In genomic region chr12:34200030-34200446, GRCm38 (mm10) we compare ENCODE assay signal across 16 mouse cellular contexts.
DNase-seq lines count a peak whose midpoint lies in the region; ATAC-seq lines count a peak whose summit lies in the region.
"Had no signal": no experiment of that assay in that cellular context is flagged by ENCODE, and none has a peak within 500 bp of the region (broad histone marks: within the 10 kb centered on the region; RNA-seq: fewer than 3 reads in every experiment).

No protein-coding gene starts in this region.

- H3K36me3 ChIP-seq in forebrain, embryonic 11.5 days (ENCODE audit: control insufficient read depth, insufficient read depth, low read length), result no peaks in the 10 kb centered on the region
- H3K36me3 ChIP-seq in forebrain, embryonic 12.5 days (replicated peaks), result no peaks in the 10 kb centered on the region
- no peaks in the 10 kb centered on the region for H3K36me3 ChIP-seq in embryonic facial prominence, embryonic 11.5 days (replicated peaks; ENCODE audit: control insufficient read depth, insufficient read depth, low read depth, low read length)
- H3K36me3 ChIP-seq in limb, embryonic 12.5 days, result no peaks in the 10 kb centered on the region

- no peaks in the 10 kb centered on the region for H3K27me3 ChIP-seq in forebrain, embryonic 11.5 days (ENCODE audit: control insufficient read depth, insufficient read depth, low read length)
- H3K27me3 ChIP-seq in forebrain, embryonic 12.5 days, result no peaks in the 10 kb centered on the region
- no peaks in the 10 kb centered on the region for H3K27me3 ChIP-seq in embryonic facial prominence, embryonic 11.5 days (ENCODE audit: control insufficient read depth, insufficient read depth, low read length)
- H3K27me3 ChIP-seq in limb, embryonic 12.5 days, result no peaks in the 10 kb centered on the region

- ATAC-seq in forebrain, embryonic 11.5 days (replicated peaks; ENCODE audit: low FRiP score), result peak; percentile 51; the same call in 1 of the 2 replicates
- no peak; the same call in 1 of the 2 replicates for ATAC-seq in forebrain, embryonic 12.5 days (ENCODE audit: low FRiP score)
- peak; percentile 90 for ATAC-seq in embryonic facial prominence, embryonic 11.5 days (replicated peaks; ENCODE audit: insufficient number of reproducible peaks, low FRiP score, low TSS enrichment, low read depth)
- ATAC-seq in limb, embryonic 12.5 days (ENCODE audit: insufficient number of reproducible peaks, insufficient read depth, low FRiP score, low TSS enrichment, low read depth), result peak; percentile 92
- ATAC-seq: intestine, postnatal 0 days had no signal

- no peak overlapping the region for H3K9ac ChIP-seq in forebrain, embryonic 11.5 days (ENCODE audit: low read length)
- H3K9ac ChIP-seq in forebrain, embryonic 12.5 days, result no peak overlapping the region
- no peak overlapping the region for H3K9ac ChIP-seq in embryonic facial prominence, embryonic 11.5 days (replicated peaks; ENCODE audit: low read length)
- no peak overlapping the region for H3K9ac ChIP-seq in limb, embryonic 12.5 days (replicated peaks)

- WGBS in forebrain, embryonic 11.5 days, result 26% methylated on average over 4 of the region's 4 CpGs
- WGBS in forebrain, embryonic 12.5 days, result 35% methylated on average over 4 of the region's 4 CpGs
- 14% methylated on average over 4 of the region's 4 CpGs for WGBS in embryonic facial prominence, embryonic 11.5 days
- WGBS in limb, embryonic 12.5 days, result 13% methylated on average over 4 of the region's 4 CpGs

- H3K9me3 ChIP-seq in forebrain, embryonic 11.5 days (ENCODE audit: control insufficient read depth, low read length), result no peaks in the 10 kb centered on the region
- H3K9me3 ChIP-seq in forebrain, embryonic 12.5 days, result no peaks in the 10 kb centered on the region
- H3K9me3 ChIP-seq in embryonic facial prominence, embryonic 11.5 days (replicated peaks; ENCODE audit: control insufficient read depth, low read length), result no peaks in the 10 kb centered on the region
- H3K9me3 ChIP-seq in limb, embryonic 12.5 days, result no peaks in the 10 kb centered on the region

- H3K4me2 ChIP-seq in forebrain, embryonic 11.5 days (ENCODE audit: low read depth, low read length, severe bottlenecking), result no peak overlapping the region
- H3K4me2 ChIP-seq in forebrain, embryonic 12.5 days, result no peak overlapping the region
- no peak overlapping the region for H3K4me2 ChIP-seq in embryonic facial prominence, embryonic 11.5 days (ENCODE audit: low read depth, low read length)
- H3K4me2 ChIP-seq in limb, embryonic 12.5 days, result 0 out of 2 replicates have a peak overlapping the region, but pooled peaks have one; percentile 1
- H3K4me2 ChIP-seq: heart, embryonic 11.5 days had no signal

- peak; percentile 52 for DNase-seq in forebrain, embryonic 11.5 days (ENCODE audit: low spot score)
- DNase-seq in MN1 (ENCODE audit: low spot score), result peak; percentile 87
- peak; percentile 97 for DNase-seq in embryonic facial prominence, embryonic 11.5 days (ENCODE audit: low spot score)
- no peak for DNase-seq in cerebellum, postnatal 36 days
- DNase-seq in lung, postnatal 25 days (ENCODE audit: low spot score), result no peak
- DNase-seq in gastrocnemius, postnatal 36 days, result no peak
- DNase-seq: adrenal gland, postnatal 10 days; cerebellum, postnatal 14 days; gastrocnemius, postnatal 10 days; heart, postnatal 36 days; kidney, postnatal 25 days; liver had no signal

- no peak overlapping the region for H3K27ac ChIP-seq in forebrain, embryonic 11.5 days (ENCODE audit: low read depth, low read length)
- no peak overlapping the region for H3K27ac ChIP-seq in forebrain, embryonic 12.5 days
- no peak overlapping the region; the same call in 1 of the 2 replicates for H3K27ac ChIP-seq in embryonic facial prominence, embryonic 11.5 days (replicated peaks; ENCODE audit: low read depth, low read length)
- H3K27ac ChIP-seq in limb, embryonic 12.5 days, result peak overlapping the region; percentile 57; the same call in 1 of the 2 replicates

- no peak overlapping the region for H3K4me3 ChIP-seq in forebrain, embryonic 11.5 days (ENCODE audit: low read depth, low read length)
- no peak overlapping the region for H3K4me3 ChIP-seq in forebrain, embryonic 12.5 days (replicated peaks)
- H3K4me3 ChIP-seq in embryonic facial prominence, embryonic 11.5 days (ENCODE audit: low read depth, low read length), result no peak overlapping the region
- H3K4me3 ChIP-seq in limb, embryonic 12.5 days (replicated peaks), result no peak overlapping the region

- 0 out of 2 replicates have a peak, but pooled peaks cover 2% of the 10 kb centered on the region for H3K4me1 ChIP-seq in forebrain, embryonic 11.5 days (replicated peaks; ENCODE audit: control insufficient read depth, insufficient read depth, low read length)
- H3K4me1 ChIP-seq in forebrain, embryonic 12.5 days, result peaks cover 9% of the 10 kb centered on the region; the same call in 1 of the 2 replicates
- H3K4me1 ChIP-seq in embryonic facial prominence, embryonic 11.5 days (ENCODE audit: control insufficient read depth, insufficient read depth, low read length), result no peaks in the 10 kb centered on the region; the same call in 1 of the 2 replicates
- peaks cover 24% of the 10 kb centered on the region for H3K4me1 ChIP-seq in limb, embryonic 12.5 days (replicated peaks)

- intact Hi-C loops in gastrocnemius, postnatal 36 days (cut with DNase I), result no loop called here

Comparison
In these comparisons a context has a peak if more than half of its experiments do, and no peak if none do; other contexts are left out.
1. DNase-seq: peak in forebrain, embryonic 11.5 days (single experiment), MN1 (single experiment) and embryonic facial prominence, embryonic 11.5 days (single experiment); none in cerebellum, postnatal 36 days (0 of 2), lung, postnatal 25 days (single experiment) and gastrocnemius, postnatal 36 days (0 of 2).